Mouse (Mus musculus): ENCODE results near the gene Car8. TPM values are rescaled to one million over a fixed set of nuclear protein-coding genes. Genes with fewer than 3 reads are reported as not detected.

The Car8 gene
- polyA plus RNA-seq, 1 experiment = 15.1 TPM

DNA sequence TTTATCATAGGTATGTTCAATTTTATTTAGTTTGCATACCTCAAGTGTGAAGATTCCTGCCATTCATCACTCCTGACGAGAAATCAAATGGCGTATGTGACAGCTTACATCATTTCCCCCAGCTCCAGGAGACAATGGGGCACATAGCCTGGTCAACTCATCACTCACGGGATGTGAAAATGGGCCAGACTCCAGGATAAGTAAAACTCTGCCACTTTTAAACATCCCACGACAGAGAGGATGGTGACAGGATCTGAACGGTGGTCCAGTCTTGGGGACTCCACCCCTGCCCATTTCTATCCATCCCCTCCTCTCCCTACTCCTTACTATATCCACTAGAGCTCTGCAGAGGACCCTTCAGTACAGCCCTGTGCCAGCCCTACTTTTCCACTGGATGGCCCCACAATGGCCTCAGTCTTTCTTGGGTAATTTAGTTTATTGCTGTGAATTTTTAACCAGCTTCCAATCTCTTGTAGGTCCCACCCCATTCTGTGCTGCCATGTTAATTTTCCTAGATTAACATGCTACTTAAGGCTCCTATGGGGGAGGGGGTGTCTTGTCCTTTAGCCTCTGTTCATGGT, 7.5 kb downstream of the Car8 start:
- TF ChIP-seq POLR2A (IDR thresholded peaks at IDR 0.05; ENCODE audit: borderline replicate concordance, extremely low read depth, low read depth, low read length) = no peak
- TF ChIP-seq CTCF (IDR thresholded peaks at IDR 0.05; ENCODE audit: insufficient read depth, low read length) = no peak
- H3K4me1 ChIP-seq (ENCODE audit: control insufficient read depth, insufficient read depth, low read length) = peaks cover 2% of the 10 kb centered on the region
- DNase-seq = no peak
- 56% methylated on average over 5 of the region's 5 CpGs for WGBS
- no peak overlapping the region for H3K4me3 ChIP-seq (replicated peaks; ENCODE audit: extremely low read depth, low read depth, low read length)

DNA sequence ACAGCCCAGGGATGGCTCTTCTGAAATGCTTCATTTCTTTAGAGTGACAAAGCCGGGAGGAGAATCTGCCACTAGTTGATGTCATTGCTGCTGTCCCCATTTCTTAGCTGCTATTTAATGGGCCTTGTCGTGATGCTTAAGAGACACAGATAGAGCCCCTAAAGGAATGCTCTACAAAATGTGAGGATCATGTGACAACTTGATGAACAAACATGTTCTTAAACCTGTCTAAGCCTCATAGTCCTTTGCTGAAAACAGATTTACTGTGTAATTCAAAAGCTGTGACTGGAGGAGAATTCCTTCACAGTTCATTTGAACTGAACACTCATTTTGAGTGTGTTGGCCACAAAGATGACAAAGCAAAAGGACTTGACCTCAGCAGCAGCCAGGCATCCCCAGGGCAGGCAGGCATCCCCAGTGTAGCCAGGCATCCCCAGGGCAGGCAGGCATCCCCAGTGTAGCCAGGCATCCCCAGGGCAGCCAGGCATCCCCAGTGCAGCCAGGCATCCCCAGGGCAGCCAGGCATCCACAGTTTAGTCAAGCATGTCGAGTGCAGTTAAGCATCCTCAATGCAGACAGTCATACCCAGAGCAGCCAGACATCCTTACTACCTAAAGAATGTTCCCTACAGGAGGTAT, 9.1 kb downstream of the Car8 start:
- peaks cover 2% of the 10 kb centered on the region for H3K4me1 ChIP-seq (ENCODE audit: control insufficient read depth, insufficient read depth, low read length)
- TF ChIP-seq CTCF (IDR thresholded peaks at IDR 0.05; ENCODE audit: insufficient read depth, low read length) = no peak
- no peak for TF ChIP-seq POLR2A (IDR thresholded peaks at IDR 0.05; ENCODE audit: borderline replicate concordance, extremely low read depth, low read depth, low read length)
- no peak overlapping the region for H3K4me3 ChIP-seq (replicated peaks; ENCODE audit: extremely low read depth, low read depth, low read length)
- no peak for DNase-seq
- WGBS = 75% methylated on average over 3 of the region's 3 CpGs

DNA sequence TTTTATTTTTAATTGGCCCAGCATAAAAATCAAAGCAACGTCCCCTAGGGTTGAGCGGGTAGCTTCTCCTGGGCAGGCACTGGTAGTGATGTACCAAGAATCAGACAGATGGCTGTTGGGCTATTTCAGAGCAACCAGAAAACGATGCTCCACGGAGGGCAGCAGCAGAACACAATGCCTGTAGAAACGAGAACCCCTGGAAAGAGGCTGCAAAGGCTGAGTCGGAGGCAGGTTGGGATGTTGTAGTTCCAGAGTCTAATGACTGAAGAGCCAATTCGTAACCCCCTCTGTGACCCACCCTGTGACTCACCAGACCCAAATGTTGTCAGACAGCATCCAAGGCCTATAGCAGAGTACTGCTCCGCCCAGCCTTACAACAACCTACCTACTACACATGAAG, 19.9 kb downstream of the Car8 start:
- no peak overlapping the region for H3K4me3 ChIP-seq (replicated peaks; ENCODE audit: extremely low read depth, low read depth, low read length)
- DNase-seq = no peak
- TF ChIP-seq POLR2A (IDR thresholded peaks at IDR 0.05; ENCODE audit: borderline replicate concordance, extremely low read depth, low read depth, low read length) (no peak), CTCF (IDR thresholded peaks at IDR 0.05; ENCODE audit: insufficient read depth, low read length) (no peak)
- no peaks in the 10 kb centered on the region for H3K4me1 ChIP-seq (ENCODE audit: control insufficient read depth, insufficient read depth, low read length)
- WGBS = 88% methylated on average over 8 of the region's 8 CpGs

DNA sequence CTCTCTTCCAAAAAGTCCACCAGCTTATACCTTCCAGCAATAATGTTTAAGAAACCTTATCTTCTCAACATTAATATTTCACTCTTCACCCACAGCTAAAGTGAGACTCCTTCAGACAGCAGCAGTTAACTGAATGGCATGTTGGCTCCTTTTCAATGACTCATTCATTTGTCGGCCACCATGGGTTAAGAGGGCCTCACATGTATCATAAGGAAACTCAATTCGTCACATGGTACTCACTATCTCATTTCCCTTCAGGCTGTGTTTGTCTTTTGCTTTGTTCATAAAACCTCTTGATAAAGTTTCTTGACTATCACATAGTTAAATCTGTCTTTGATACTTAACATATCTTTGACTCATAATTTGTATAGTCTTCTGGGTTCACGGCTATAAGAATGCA, 20.8 kb downstream of the Car8 start:
- 16% methylated on average over 3 of the region's 3 CpGs for WGBS
- Histone ChIP-seq H3K4me3 (replicated peaks; ENCODE audit: extremely low read depth, low read depth, low read length) (no peak overlapping the region), H3K4me1 (ENCODE audit: control insufficient read depth, insufficient read depth, low read length) (no peaks in the 10 kb centered on the region)
- DNase-seq = no peak
- TF ChIP-seq CTCF (IDR thresholded peaks at IDR 0.05; ENCODE audit: insufficient read depth, low read length) = no peak
- TF ChIP-seq POLR2A (IDR thresholded peaks at IDR 0.05; ENCODE audit: borderline replicate concordance, extremely low read depth, low read depth, low read length) = no peak

DNA sequence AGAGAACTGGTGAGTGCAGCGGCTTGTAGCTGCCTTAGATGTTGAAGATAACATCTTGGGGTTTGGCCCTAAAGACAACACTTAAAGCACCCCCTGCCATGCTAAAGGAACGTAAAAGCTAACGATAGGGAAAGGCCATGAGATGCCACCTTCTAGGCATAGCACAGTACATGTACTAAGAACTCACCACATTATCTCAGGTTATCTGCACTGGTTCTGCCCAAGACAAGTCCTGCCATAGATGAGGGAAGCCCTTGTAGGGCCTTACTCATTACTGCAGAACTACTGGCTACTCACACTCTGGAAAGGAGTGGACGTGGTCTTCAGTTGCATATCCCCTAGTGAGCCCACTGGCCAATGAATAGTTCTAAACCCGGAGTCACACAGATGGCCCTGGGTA, 21.6 kb downstream of the Car8 start:
- no peak overlapping the region for H3K4me3 ChIP-seq (replicated peaks; ENCODE audit: extremely low read depth, low read depth, low read length)
- DNase-seq = no peak
- TF ChIP-seq POLR2A (IDR thresholded peaks at IDR 0.05; ENCODE audit: borderline replicate concordance, extremely low read depth, low read depth, low read length) (no peak), CTCF (IDR thresholded peaks at IDR 0.05; ENCODE audit: insufficient read depth, low read length) (no peak)
- H3K4me1 ChIP-seq (ENCODE audit: control insufficient read depth, insufficient read depth, low read length) = no peaks in the 10 kb centered on the region
- WGBS = 74% methylated on average over 5 of the region's 5 CpGs

DNA sequence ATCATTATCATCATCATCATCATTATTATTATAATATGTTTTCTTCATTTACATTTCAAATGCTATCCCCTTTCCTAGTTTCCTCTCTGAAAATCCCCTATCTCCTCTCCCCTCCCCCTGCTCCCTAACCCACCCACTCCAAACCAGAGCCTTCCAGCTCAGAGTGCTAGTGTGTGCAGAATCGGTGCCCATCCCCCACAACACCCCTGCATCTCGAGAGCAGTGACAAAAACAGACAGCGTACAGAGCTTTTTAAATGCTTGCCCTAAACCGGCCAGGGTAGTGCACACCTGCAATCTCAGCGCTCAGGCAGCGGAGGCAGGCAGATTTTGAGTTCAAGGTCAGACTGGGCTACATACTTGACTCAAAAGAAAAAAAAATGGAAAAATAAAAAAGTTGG, 22.3 kb downstream of the Car8 start:
- DNase-seq = no peak

DNA sequence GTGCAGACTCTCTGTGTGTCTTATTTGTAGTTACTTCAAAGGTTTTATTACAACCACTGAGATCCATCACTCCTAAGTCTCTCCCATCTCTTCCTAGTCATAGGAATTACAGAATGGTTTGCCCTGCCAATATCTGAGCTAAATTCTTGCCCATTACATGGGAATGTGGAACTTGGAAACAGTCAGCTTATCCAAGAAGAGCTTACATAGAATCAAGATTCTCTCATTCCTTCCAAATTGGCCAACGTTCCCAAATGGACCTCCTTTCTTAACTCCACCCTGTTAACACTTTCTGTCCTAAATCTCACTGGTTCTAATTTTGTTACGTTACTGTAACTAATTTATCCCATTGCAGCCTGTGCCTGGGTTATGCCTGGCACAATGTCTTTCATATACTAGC, 25.2 kb downstream of the Car8 start:
- no peak for DNase-seq
- Histone ChIP-seq H3K4me3 (replicated peaks; ENCODE audit: extremely low read depth, low read depth, low read length) (no peak overlapping the region), H3K4me1 (ENCODE audit: control insufficient read depth, insufficient read depth, low read length) (0 out of 2 replicates have a peak, but pooled peaks cover 2% of the 10 kb centered on the region)
- TF ChIP-seq CTCF (IDR thresholded peaks at IDR 0.05; ENCODE audit: insufficient read depth, low read length) (no peak), POLR2A (IDR thresholded peaks at IDR 0.05; ENCODE audit: borderline replicate concordance, extremely low read depth, low read depth, low read length) (no peak)
- WGBS = 63% methylated on average over 2 of the region's 2 CpGs

More for the DNA sequence above, 22.3 kb downstream of the Car8 start:
- no peak for TF ChIP-seq CTCF (IDR thresholded peaks at IDR 0.05; ENCODE audit: insufficient read depth, low read length)
- TF ChIP-seq POLR2A (IDR thresholded peaks at IDR 0.05; ENCODE audit: borderline replicate concordance, extremely low read depth, low read depth, low read length) = no peak
- no peak overlapping the region for H3K4me3 ChIP-seq (replicated peaks; ENCODE audit: extremely low read depth, low read depth, low read length)
- H3K4me1 ChIP-seq (ENCODE audit: control insufficient read depth, insufficient read depth, low read length) = 0 out of 2 replicates have a peak, but pooled peaks cover under 1% of the 10 kb centered on the region
- WGBS = 62% methylated on average over 6 of the region's 6 CpGs

DNA sequence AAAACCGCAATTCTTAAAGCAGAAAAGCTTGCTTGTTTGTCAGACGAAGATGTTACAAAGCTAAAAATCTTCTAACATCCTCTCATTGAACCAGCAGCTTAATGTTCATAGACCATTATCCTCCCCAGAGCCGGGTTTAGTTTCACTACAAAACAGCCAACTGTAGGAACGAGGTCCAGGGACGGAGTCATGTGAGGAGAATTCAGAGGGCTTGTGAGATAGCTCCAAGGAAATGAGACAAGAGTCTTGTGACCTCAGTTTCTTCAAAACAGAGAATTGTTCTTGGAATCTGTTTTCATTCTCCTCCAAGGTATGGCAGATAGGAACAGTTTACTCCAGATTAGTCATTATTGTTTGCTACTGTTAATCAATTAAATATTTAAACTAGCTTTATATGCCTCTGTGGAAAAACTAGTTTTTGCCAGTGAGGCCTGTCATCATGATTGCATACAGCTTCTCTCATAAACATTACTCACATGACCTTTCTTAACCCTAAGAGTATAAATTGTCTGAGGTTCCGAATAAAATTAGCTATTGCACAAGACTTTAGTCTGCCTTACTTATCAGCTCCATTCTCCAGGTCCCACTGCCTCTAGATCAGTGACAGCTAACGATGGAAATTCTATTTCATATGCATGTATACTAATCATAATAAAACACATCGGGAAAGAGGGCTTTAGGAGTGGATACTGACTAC, 25.8 kb downstream of the Car8 start:
- Histone ChIP-seq H3K4me3 (replicated peaks; ENCODE audit: extremely low read depth, low read depth, low read length) (no peak overlapping the region), H3K4me1 (ENCODE audit: control insufficient read depth, insufficient read depth, low read length) (0 out of 2 replicates have a peak, but pooled peaks cover 2% of the 10 kb centered on the region)
- DNase-seq = no peak
- 60% methylated on average over 8 of the region's 8 CpGs for WGBS
- no peak for TF ChIP-seq POLR2A (IDR thresholded peaks at IDR 0.05; ENCODE audit: borderline replicate concordance, extremely low read depth, low read depth, low read length)

DNA sequence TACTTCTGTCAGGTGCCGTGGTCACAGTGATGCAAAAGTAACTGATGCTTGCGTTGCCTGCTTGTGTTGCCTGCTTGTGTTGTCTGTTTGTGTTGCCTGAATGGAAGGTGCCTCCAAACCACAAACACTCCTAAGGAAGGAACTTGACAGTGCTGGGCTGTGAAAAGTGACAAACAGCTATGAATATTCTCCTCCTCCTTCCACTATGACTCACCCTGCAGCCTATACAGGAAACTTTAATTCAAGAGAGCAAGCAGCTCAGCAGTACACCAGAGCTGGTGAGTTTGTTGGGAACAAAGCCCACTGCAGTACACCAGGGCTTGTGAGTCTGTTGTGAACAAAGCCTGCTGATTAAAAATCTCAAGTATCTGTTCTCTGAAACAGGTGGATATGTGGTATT, 28.4 kb downstream of the Car8 start:
- TF ChIP-seq CTCF (IDR thresholded peaks at IDR 0.05; ENCODE audit: insufficient read depth, low read length) (no peak), POLR2A (IDR thresholded peaks at IDR 0.05; ENCODE audit: borderline replicate concordance, extremely low read depth, low read depth, low read length) (no peak)
- WGBS = 97% methylated on average over 2 of the region's 2 CpGs

DNA sequence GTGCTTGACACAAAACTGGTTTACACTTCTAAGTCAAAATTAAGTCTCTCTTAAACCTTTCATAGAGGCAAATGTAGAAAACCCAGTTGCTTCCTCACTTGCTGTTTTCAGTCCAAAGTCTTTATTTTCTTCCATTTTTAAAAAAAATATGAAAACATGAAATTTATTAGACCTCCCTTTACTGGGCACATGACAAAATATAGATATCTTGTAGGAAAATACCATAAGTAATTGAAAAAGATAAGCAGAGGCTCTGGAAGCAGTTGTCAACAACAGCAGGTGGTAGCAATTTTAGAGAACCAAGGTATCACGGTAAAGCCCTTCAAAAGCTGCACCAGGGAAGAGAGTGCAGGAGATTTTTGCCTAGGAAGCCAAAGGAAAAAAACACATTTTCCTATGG, 30.9 kb downstream of the Car8 start:
- Histone ChIP-seq H3K4me1 (ENCODE audit: control insufficient read depth, insufficient read depth, low read length) (peaks cover 4% of the 10 kb centered on the region), H3K4me3 (replicated peaks; ENCODE audit: extremely low read depth, low read depth, low read length) (no peak overlapping the region)
- WGBS = 77% methylated on average over 1 of the region's 1 CpGs
- TF ChIP-seq CTCF (IDR thresholded peaks at IDR 0.05; ENCODE audit: insufficient read depth, low read length) (no peak), POLR2A (IDR thresholded peaks at IDR 0.05; ENCODE audit: borderline replicate concordance, extremely low read depth, low read depth, low read length) (no peak)
- DNase-seq = no peak

More for the DNA sequence above, 28.4 kb downstream of the Car8 start:
- no peak overlapping the region for H3K4me3 ChIP-seq (replicated peaks; ENCODE audit: extremely low read depth, low read depth, low read length)
- DNase-seq = no peak
- H3K4me1 ChIP-seq (ENCODE audit: control insufficient read depth, insufficient read depth, low read length) = 0 out of 2 replicates have a peak, but pooled peaks cover 2% of the 10 kb centered on the region

All from lung, adult 2 months (tissue).